Mouse (Mus musculus): Measurements from ENCODE around the gene Rtn1.

The Rtn1 gene

GRCm38 (mm10) chr12:72240506-72240905 is 168.3 kb downstream of the Rtn1 start:
- peaks cover 25% of the 10 kb centered on the region for H3K27me3 ChIP-seq (ENCODE audit: insufficient read depth, low read length)
- peaks cover 25% of the 10 kb centered on the region for H3K9me3 ChIP-seq (ENCODE audit: low read length)
- no peak overlapping the region for H3K4me3 ChIP-seq (replicated peaks; ENCODE audit: low read length)
- H3K36me3 ChIP-seq (ENCODE audit: insufficient read depth, low read length), result no peaks in the 10 kb centered on the region
- TF ChIP-seq CTCF (conservative IDR thresholded peaks at IDR 0.05; ENCODE audit: low read length) (no peak), POU5F1 (IDR thresholded peaks at IDR 0.05; ENCODE audit: borderline replicate concordance, low read length) (no peak), NANOG (IDR thresholded peaks at IDR 0.05; ENCODE audit: borderline replicate concordance, low read length) (no peak)
- peaks cover 10% of the 10 kb centered on the region for H3K4me1 ChIP-seq (replicated peaks; ENCODE audit: low read depth, low read length)

- TF ChIP-seq NANOG (IDR thresholded peaks at IDR 0.05; ENCODE audit: borderline replicate concordance, low read length) (no peak), POU5F1 (IDR thresholded peaks at IDR 0.05; ENCODE audit: borderline replicate concordance, low read length) (no peak), CTCF (conservative IDR thresholded peaks at IDR 0.05; ENCODE audit: low read length) (no peak)
- Histone ChIP-seq H3K9me3 (ENCODE audit: low read length) (peaks cover 25% of the 10 kb centered on the region), H3K27me3 (ENCODE audit: insufficient read depth, low read length) (peaks cover 25% of the 10 kb centered on the region), H3K36me3 (ENCODE audit: insufficient read depth, low read length) (no peaks in the 10 kb centered on the region), H3K4me1 (replicated peaks; ENCODE audit: low read depth, low read length) (peaks cover 13% of the 10 kb centered on the region), H3K4me3 (replicated peaks; ENCODE audit: low read length) (no peak overlapping the region)
Observed at GRCm38 (mm10) chr12:72239230-72239894, 169.5 kb downstream of the Rtn1 start.

- Histone ChIP-seq H3K27me3 (ENCODE audit: insufficient read depth, low read length) (peaks cover 25% of the 10 kb centered on the region), H3K36me3 (ENCODE audit: insufficient read depth, low read length) (no peaks in the 10 kb centered on the region), H3K4me3 (replicated peaks; ENCODE audit: low read length) (peak overlapping the region; percentile 82), H3K4me1 (replicated peaks; ENCODE audit: low read depth, low read length) (peaks cover 16% of the 10 kb centered on the region), H3K9me3 (ENCODE audit: low read length) (peaks cover 25% of the 10 kb centered on the region)
- TF ChIP-seq POU5F1 (IDR thresholded peaks at IDR 0.05; ENCODE audit: borderline replicate concordance, low read length), result no peak
- no peak for TF ChIP-seq CTCF (conservative IDR thresholded peaks at IDR 0.05; ENCODE audit: low read length)
- no peak for TF ChIP-seq NANOG (IDR thresholded peaks at IDR 0.05; ENCODE audit: borderline replicate concordance, low read length)
Observed at GRCm38 (mm10) chr12:72237251-72237650, 171.6 kb downstream of the Rtn1 start.

GRCm38 (mm10) chr12:72236564-72237011 is 172.3 kb downstream of the Rtn1 start:
- Histone ChIP-seq H3K9me3 (ENCODE audit: low read length) (peaks cover 25% of the 10 kb centered on the region), H3K4me3 (replicated peaks; ENCODE audit: low read length) (peak overlapping the region; percentile 82)
- no peak for TF ChIP-seq NANOG (IDR thresholded peaks at IDR 0.05; ENCODE audit: borderline replicate concordance, low read length)
- no peak for TF ChIP-seq CTCF (conservative IDR thresholded peaks at IDR 0.05; ENCODE audit: low read length)
- TF ChIP-seq POU5F1 (IDR thresholded peaks at IDR 0.05; ENCODE audit: borderline replicate concordance, low read length), result no peak

GRCm38 (mm10) chr12:72235621-72236351 is 173.1 kb downstream of the Rtn1 start:
- Histone ChIP-seq H3K27me3 (ENCODE audit: insufficient read depth, low read length) (peaks cover 25% of the 10 kb centered on the region), H3K4me1 (replicated peaks; ENCODE audit: low read depth, low read length) (peaks cover 16% of the 10 kb centered on the region), H3K4me3 (replicated peaks; ENCODE audit: low read length) (peak overlapping the region; percentile 82), H3K36me3 (ENCODE audit: insufficient read depth, low read length) (no peaks in the 10 kb centered on the region), H3K9me3 (ENCODE audit: low read length) (peaks cover 20% of the 10 kb centered on the region)
- TF ChIP-seq CTCF (conservative IDR thresholded peaks at IDR 0.05; ENCODE audit: low read length) (no peak), POU5F1 (IDR thresholded peaks at IDR 0.05; ENCODE audit: borderline replicate concordance, low read length) (no peak), NANOG (IDR thresholded peaks at IDR 0.05; ENCODE audit: borderline replicate concordance, low read length) (no peak)

More at GRCm38 (mm10) chr12:72236564-72237011, 172.3 kb downstream of the Rtn1 start:
- H3K4me1 ChIP-seq (replicated peaks; ENCODE audit: low read depth, low read length), result peaks cover 16% of the 10 kb centered on the region
- peaks cover 25% of the 10 kb centered on the region for H3K27me3 ChIP-seq (ENCODE audit: insufficient read depth, low read length)
- no peaks in the 10 kb centered on the region for H3K36me3 ChIP-seq (ENCODE audit: insufficient read depth, low read length)

GRCm38 (mm10) chr12:72234966-72235365 is 173.9 kb downstream of the Rtn1 start:
- Histone ChIP-seq H3K36me3 (ENCODE audit: insufficient read depth, low read length) (no peaks in the 10 kb centered on the region), H3K27me3 (ENCODE audit: insufficient read depth, low read length) (peaks cover 25% of the 10 kb centered on the region), H3K9me3 (ENCODE audit: low read length) (peaks cover 12% of the 10 kb centered on the region), H3K4me1 (replicated peaks; ENCODE audit: low read depth, low read length) (peaks cover 16% of the 10 kb centered on the region), H3K4me3 (replicated peaks; ENCODE audit: low read length) (no peak overlapping the region)
- TF ChIP-seq CTCF (conservative IDR thresholded peaks at IDR 0.05; ENCODE audit: low read length) (no peak), POU5F1 (IDR thresholded peaks at IDR 0.05; ENCODE audit: borderline replicate concordance, low read length) (no peak), NANOG (IDR thresholded peaks at IDR 0.05; ENCODE audit: borderline replicate concordance, low read length) (no peak)

GRCm38 (mm10) chr12:72234151-72234550 is 174.7 kb downstream of the Rtn1 start:
- H3K4me3 ChIP-seq (replicated peaks; ENCODE audit: low read length), result no peak overlapping the region
- peaks cover 4% of the 10 kb centered on the region; the same call in 1 of the 2 replicates for H3K9me3 ChIP-seq (ENCODE audit: low read length)
- H3K27me3 ChIP-seq (ENCODE audit: insufficient read depth, low read length), result peaks cover 25% of the 10 kb centered on the region
- no peaks in the 10 kb centered on the region for H3K36me3 ChIP-seq (ENCODE audit: insufficient read depth, low read length)
- peaks cover 16% of the 10 kb centered on the region for H3K4me1 ChIP-seq (replicated peaks; ENCODE audit: low read depth, low read length)
- TF ChIP-seq CTCF (conservative IDR thresholded peaks at IDR 0.05; ENCODE audit: low read length) (no peak), POU5F1 (IDR thresholded peaks at IDR 0.05; ENCODE audit: borderline replicate concordance, low read length) (no peak), NANOG (IDR thresholded peaks at IDR 0.05; ENCODE audit: borderline replicate concordance, low read length) (no peak)

Measured in E14TG2a.4 (cell line).